Mouse (Mus musculus): ENCODE data around the gene Atp5g2. TPM values are rescaled to one million over a fixed set of nuclear protein-coding genes. Genes with fewer than 3 reads are reported as not detected.

Gene Atp5g2
- polyA plus RNA-seq, 1 experiment from 2014 or later: 118 TPM

- 0 out of 2 replicates have a peak, but pooled peaks cover 4% of the 10 kb centered on the region for H3K27me3 ChIP-seq (ENCODE audit: control insufficient read depth, insufficient read depth, low read length)
- WGBS: 20% methylated on average over 1 of the region's 1 CpGs
- ATAC-seq (ENCODE audit: insufficient number of reproducible peaks, insufficient read depth, low FRiP score, low read depth): no peak
- H3K9ac ChIP-seq (ENCODE audit: low read length): no peak overlapping the region
- no peak overlapping the region for H3K4me2 ChIP-seq (ENCODE audit: low read length)
- no peaks in the 10 kb centered on the region for H3K9me3 ChIP-seq (ENCODE audit: control insufficient read depth, low read length)
- no peaks in the 10 kb centered on the region for H3K4me1 ChIP-seq (ENCODE audit: control insufficient read depth in 2 of 2, insufficient read depth in 2 of 2, low read length in 2 of 2)
- H3K27ac ChIP-seq (replicated peaks in 1 of 2; ENCODE audit: control insufficient read depth in 1 of 2, insufficient read depth in 1 of 2, low read depth in 2 of 2, low read length in 2 of 2): no peak overlapping the region
- no peak overlapping the region for H3K4me3 ChIP-seq (ENCODE audit: control insufficient read depth in 1 of 2, insufficient read depth in 1 of 2, low read depth in 1 of 2, low read length in 2 of 2)
- H3K36me3 ChIP-seq (ENCODE audit: control insufficient read depth, insufficient read depth, low read length): no peaks in the 10 kb centered on the region
Observed at GRCm38 (mm10) chr15:102683670-102684069, 11.5 kb upstream of the Atp5g2 start.

DNA sequence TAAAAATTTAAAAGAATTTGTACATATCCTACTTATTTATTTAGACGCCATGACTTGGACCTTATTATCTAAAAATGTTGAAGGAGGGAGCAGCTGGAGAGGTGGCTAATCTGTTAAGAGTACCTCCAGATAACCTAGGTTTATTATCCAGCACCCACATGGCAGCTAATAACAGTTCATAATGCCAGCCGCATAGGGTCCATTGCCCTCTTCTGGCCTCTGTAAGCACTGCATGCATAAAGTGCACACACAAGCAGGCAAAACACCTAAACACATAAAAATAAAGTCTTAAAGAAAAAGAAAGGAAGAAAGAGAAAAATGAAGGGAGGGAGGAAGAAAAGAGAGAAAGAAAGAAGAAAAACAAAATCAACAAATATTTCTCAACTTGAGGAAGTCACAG lies 4.2 kb upstream of the Atp5g2 start:
- H3K9ac ChIP-seq (ENCODE audit: low read length): no peak overlapping the region
- peaks cover 11 to 14% of the 10 kb centered on the region in 2 experiments for H3K4me1 ChIP-seq (ENCODE audit: control insufficient read depth in 2 of 2, insufficient read depth in 2 of 2, low read length in 2 of 2)
- H3K4me3 ChIP-seq (ENCODE audit: control insufficient read depth in 1 of 2, insufficient read depth in 1 of 2, low read depth in 1 of 2, low read length in 2 of 2): no peak overlapping the region
- no peaks in the 10 kb centered on the region for H3K36me3 ChIP-seq (ENCODE audit: control insufficient read depth, insufficient read depth, low read length)
- no peak for ATAC-seq (ENCODE audit: insufficient number of reproducible peaks, insufficient read depth, low FRiP score, low read depth)
- no peak overlapping the region for H3K4me2 ChIP-seq (ENCODE audit: low read length)
- no peaks in the 10 kb centered on the region for H3K9me3 ChIP-seq (ENCODE audit: control insufficient read depth, low read length)
- 93% methylated on average over 2 of the region's 2 CpGs for WGBS
- no peaks in the 10 kb centered on the region for H3K27me3 ChIP-seq (ENCODE audit: control insufficient read depth, insufficient read depth, low read length)
- H3K27ac ChIP-seq (replicated peaks in 1 of 2; ENCODE audit: control insufficient read depth in 1 of 2, insufficient read depth in 1 of 2, low read depth in 2 of 2, low read length in 2 of 2): no peak overlapping the region

DNA sequence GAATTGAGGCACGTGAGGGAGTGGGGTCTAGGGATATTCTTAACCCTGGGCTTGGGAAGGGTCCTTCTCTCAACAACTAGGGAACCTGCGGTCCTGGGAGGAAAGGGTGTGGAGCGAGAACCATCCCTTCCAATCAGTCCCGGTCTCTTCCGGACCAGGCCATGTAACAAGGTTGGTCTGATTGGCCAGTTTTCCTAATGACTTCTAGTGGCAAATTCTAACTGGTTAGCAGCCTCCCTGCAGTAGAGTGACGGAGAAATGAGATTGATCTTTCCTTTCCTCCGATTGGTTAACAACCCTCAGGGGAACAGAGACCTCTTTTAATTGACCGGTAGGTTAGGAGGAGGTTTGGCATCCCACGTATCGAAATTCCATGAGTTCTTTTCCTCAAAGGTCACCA lies 1.4 kb upstream of the Atp5g2 start:
- 2% methylated on average over 10 of the region's 10 CpGs for WGBS
- Histone ChIP-seq H3K27me3 (ENCODE audit: control insufficient read depth, insufficient read depth, low read length) (no peaks in the 10 kb centered on the region), H3K9ac (ENCODE audit: low read length) (peak overlapping the region; percentile 57), H3K9me3 (ENCODE audit: control insufficient read depth, low read length) (no peaks in the 10 kb centered on the region), H3K4me1 (ENCODE audit: control insufficient read depth in 2 of 2, insufficient read depth in 2 of 2, low read length in 2 of 2) (peaks cover 14 to 22% of the 10 kb centered on the region in 2 experiments), H3K27ac (replicated peaks in 1 of 2; ENCODE audit: control insufficient read depth in 1 of 2, insufficient read depth in 1 of 2, low read depth in 2 of 2, low read length in 2 of 2) (peak overlapping the region; percentile 75 to 98), H3K4me2 (ENCODE audit: low read length) (peak overlapping the region; percentile 70), H3K4me3 (ENCODE audit: control insufficient read depth in 1 of 2, insufficient read depth in 1 of 2, low read depth in 1 of 2, low read length in 2 of 2) (peak overlapping the region; percentile 3 to 50; a peak in 3 of 4 replicates), H3K36me3 (ENCODE audit: control insufficient read depth, insufficient read depth, low read length) (peaks cover 12% of the 10 kb centered on the region)
- peak; percentile 7; the same call in 1 of the 2 replicates for ATAC-seq (ENCODE audit: insufficient number of reproducible peaks, insufficient read depth, low FRiP score, low read depth)

GRCm38 (mm10) chr15:102671721-102672214 lies 384 bp downstream of the Atp5g2 start:
- peak overlapping the region; percentile 50 to 51 for H3K4me3 ChIP-seq (ENCODE audit: control insufficient read depth in 1 of 2, insufficient read depth in 1 of 2, low read depth in 1 of 2, low read length in 2 of 2)
- no peaks in the 10 kb centered on the region for H3K9me3 ChIP-seq (ENCODE audit: control insufficient read depth, low read length)
- H3K9ac ChIP-seq (ENCODE audit: low read length): peak overlapping the region; percentile 89
- under 1% methylated on average over 28 of the region's 34 CpGs for WGBS
- H3K27ac ChIP-seq (replicated peaks in 1 of 2; ENCODE audit: control insufficient read depth in 1 of 2, insufficient read depth in 1 of 2, low read depth in 2 of 2, low read length in 2 of 2): peak overlapping the region; percentile 94 to 98
- H3K4me2 ChIP-seq (ENCODE audit: low read length): peak overlapping the region; percentile 70
- peak; percentile 66 for ATAC-seq (ENCODE audit: insufficient number of reproducible peaks, insufficient read depth, low FRiP score, low read depth)
- peaks cover 30% of the 10 kb centered on the region for H3K36me3 ChIP-seq (ENCODE audit: control insufficient read depth, insufficient read depth, low read length)
- H3K27me3 ChIP-seq (ENCODE audit: control insufficient read depth, insufficient read depth, low read length): no peaks in the 10 kb centered on the region
- peaks cover 14 to 22% of the 10 kb centered on the region in 2 experiments for H3K4me1 ChIP-seq (ENCODE audit: control insufficient read depth in 2 of 2, insufficient read depth in 2 of 2, low read length in 2 of 2)

GRCm38 (mm10) chr15:102670767-102671575 lies 1.2 kb downstream of the Atp5g2 start:
- H3K4me2 ChIP-seq (ENCODE audit: low read length): peak overlapping the region; percentile 85
- ATAC-seq (ENCODE audit: insufficient number of reproducible peaks, insufficient read depth, low FRiP score, low read depth): peak; percentile 89
- H3K27me3 ChIP-seq (ENCODE audit: control insufficient read depth, insufficient read depth, low read length): no peaks in the 10 kb centered on the region
- H3K9me3 ChIP-seq (ENCODE audit: control insufficient read depth, low read length): no peaks in the 10 kb centered on the region
- WGBS: under 1% methylated on average over 53 of the region's 53 CpGs
- peak overlapping the region; percentile 92 for H3K9ac ChIP-seq (ENCODE audit: low read length)
- peak overlapping the region; percentile 97 to 98 for H3K27ac ChIP-seq (replicated peaks in 1 of 2; ENCODE audit: control insufficient read depth in 1 of 2, insufficient read depth in 1 of 2, low read depth in 2 of 2, low read length in 2 of 2)
- H3K36me3 ChIP-seq (ENCODE audit: control insufficient read depth, insufficient read depth, low read length): peaks cover 38% of the 10 kb centered on the region
- H3K4me3 ChIP-seq (ENCODE audit: control insufficient read depth in 1 of 2, insufficient read depth in 1 of 2, low read depth in 1 of 2, low read length in 2 of 2): peak overlapping the region; percentile 58 to 95
- peaks cover 14 to 22% of the 10 kb centered on the region in 2 experiments for H3K4me1 ChIP-seq (ENCODE audit: control insufficient read depth in 2 of 2, insufficient read depth in 2 of 2, low read length in 2 of 2)

- 13% methylated on average over 6 of the region's 6 CpGs for WGBS
- ATAC-seq (ENCODE audit: insufficient number of reproducible peaks, insufficient read depth, low FRiP score, low read depth): no peak
- peak overlapping the region; percentile 58 to 95 for H3K4me3 ChIP-seq (ENCODE audit: control insufficient read depth in 1 of 2, insufficient read depth in 1 of 2, low read depth in 1 of 2, low read length in 2 of 2)
Observed at GRCm38 (mm10) chr15:102670281-102670680, 1.9 kb downstream of the Atp5g2 start.

GRCm38 (mm10) chr15:102669571-102669970 lies 2.6 kb downstream of the Atp5g2 start:
- 85% methylated on average over 8 of the region's 8 CpGs for WGBS
- peaks cover 51% of the 10 kb centered on the region for H3K36me3 ChIP-seq (ENCODE audit: control insufficient read depth, insufficient read depth, low read length)
- peak overlapping the region; percentile 85 for H3K4me2 ChIP-seq (ENCODE audit: low read length)
- peaks cover 14 to 22% of the 10 kb centered on the region in 2 experiments for H3K4me1 ChIP-seq (ENCODE audit: control insufficient read depth in 2 of 2, insufficient read depth in 2 of 2, low read length in 2 of 2)
- no peak for ATAC-seq (ENCODE audit: insufficient number of reproducible peaks, insufficient read depth, low FRiP score, low read depth)
- no peaks in the 10 kb centered on the region for H3K27me3 ChIP-seq (ENCODE audit: control insufficient read depth, insufficient read depth, low read length)
- peak overlapping the region; percentile 92; the same call in 1 of the 2 replicates for H3K9ac ChIP-seq (ENCODE audit: low read length)
- no peaks in the 10 kb centered on the region for H3K9me3 ChIP-seq (ENCODE audit: control insufficient read depth, low read length)
- no peak overlapping the region for H3K27ac ChIP-seq (replicated peaks in 1 of 2; ENCODE audit: control insufficient read depth in 1 of 2, insufficient read depth in 1 of 2, low read depth in 2 of 2, low read length in 2 of 2)
- H3K4me3 ChIP-seq (ENCODE audit: control insufficient read depth in 1 of 2, insufficient read depth in 1 of 2, low read depth in 1 of 2, low read length in 2 of 2): peak overlapping the region in 1 of 2 experiments; percentile 58; a peak in 1 of 4 replicates

More at GRCm38 (mm10) chr15:102670281-102670680, 1.9 kb downstream of the Atp5g2 start:
- H3K9me3 ChIP-seq (ENCODE audit: control insufficient read depth, low read length): no peaks in the 10 kb centered on the region
- H3K36me3 ChIP-seq (ENCODE audit: control insufficient read depth, insufficient read depth, low read length): peaks cover 44% of the 10 kb centered on the region
- H3K4me1 ChIP-seq (ENCODE audit: control insufficient read depth in 2 of 2, insufficient read depth in 2 of 2, low read length in 2 of 2): peaks cover 14 to 22% of the 10 kb centered on the region in 2 experiments
- H3K27me3 ChIP-seq (ENCODE audit: control insufficient read depth, insufficient read depth, low read length): no peaks in the 10 kb centered on the region
- H3K27ac ChIP-seq (replicated peaks in 1 of 2; ENCODE audit: control insufficient read depth in 1 of 2, insufficient read depth in 1 of 2, low read depth in 2 of 2, low read length in 2 of 2): peak overlapping the region; percentile 97 to 98
- H3K9ac ChIP-seq (ENCODE audit: low read length): peak overlapping the region; percentile 92
- peak overlapping the region; percentile 85 for H3K4me2 ChIP-seq (ENCODE audit: low read length)

All from heart, embryonic 14.5 days (tissue).